In genomic region chr10:96213876-96214275, GRCm38 (mm10) we compare ENCODE assay signal across 1 mouse cellular context.
A peak's percentile ranks its signal among the peaks of the same experiment; 100 is the strongest.
TF ChIP-seq lines count a peak whose summit lies in the region.

No protein-coding gene starts in this region.

TF ChIP-seq in CH12.LX, 34 proteins besides CTCF, POLR2A, EP300 and RAD21 (continued from another document):
- TF ChIP-seq ELF1 (IDR thresholded peaks at IDR 0.05; ENCODE audit: low read depth, low read length) (peak; percentile 18; the same call in 1 of the 2 replicates), UBTF (IDR thresholded peaks at IDR 0.05; ENCODE audit: low read depth, low read length) (no peak), KAT2A (IDR thresholded peaks at IDR 0.05; ENCODE audit: insufficient replicate concordance, low read length) (no peak), SIN3A (IDR thresholded peaks at IDR 0.05; ENCODE audit: low read length) (peak; percentile 46; the same call in 1 of the 2 replicates), MAFK (IDR thresholded peaks at IDR 0.05; ENCODE audit: insufficient replicate concordance, low read length) (no peak), TCF12 (IDR thresholded peaks at IDR 0.05; ENCODE audit: low read depth, low read length) (peak; percentile 32; the same call in 1 of the 2 replicates), CHD1 (IDR thresholded peaks at IDR 0.05; ENCODE audit: low read depth, low read length) (no peak), MAZ (IDR thresholded peaks at IDR 0.05; ENCODE audit: low read depth, low read length) (no peak)
